Mouse (Mus musculus) heart, adult 2 months (tissue): ENCODE measurements around the gene Edem2. TPM values are rescaled to one million over a fixed set of nuclear protein-coding genes. Genes with fewer than 3 reads are reported as not detected.
A peak's percentile ranks its signal among the peaks of the same experiment; 100 is the strongest.

Experiments
- DNase-seq, 2 experiments: peaks; one replicate each; pipeline ENCODE4 v3.0.0; 2021
- H3K27ac ChIP-seq: fragments of 200-600 bp; 2 replicates; pipeline ENCODE4 v1.8.1; 2022
- H3K27me3 ChIP-seq: fragments of 200-500 bp; 2 replicates; pipeline ENCODE4 v1.6.1; 2012; ENCODE audit warnings: mild to moderate bottlenecking, low read length, inconsistent platforms, mixed read lengths; ENCODE audit not compliant: control insufficient read depth, insufficient read depth
- H3K36me3 ChIP-seq: fragments of 200-500 bp; 2 replicates; pipeline ENCODE4 v1.6.1; 2012; ENCODE audit warnings: low read length, inconsistent platforms; ENCODE audit not compliant: control insufficient read depth, insufficient read depth
- H3K4me1 ChIP-seq: fragments of 200-500 bp; 2 replicates; pipeline ENCODE4 v1.6.1; 2011; ENCODE audit warnings: low read length; ENCODE audit not compliant: control insufficient read depth, insufficient read depth
- H3K4me3 ChIP-seq: fragments of 200-600 bp; 2 replicates; pipeline ENCODE4 v1.8.1; 2022
- H3K79me2 ChIP-seq: fragments of 200-500 bp; replicated peaks from 2 replicates; pipeline ENCODE4 v1.6.1; 2012; ENCODE audit warnings: mild to moderate bottlenecking, inconsistent platforms, low read length, moderate library complexity, mixed read lengths; ENCODE audit not compliant: control insufficient read depth, insufficient read depth
- H3K9ac ChIP-seq: fragments of 200-500 bp; 2 replicates; pipeline ENCODE4 v1.6.1; 2012; ENCODE audit warnings: low read depth, mild to moderate bottlenecking, control low read depth, inconsistent platforms, low read length, mixed read lengths
- CTCF ChIP-seq: fragments of 200-600 bp; IDR thresholded peaks from 2 replicates; pipeline ENCODE4 v1.8.1; 2022; ENCODE audit warnings: antibody characterized with exemption, mild to moderate bottlenecking, moderate library complexity
- EP300 ChIP-seq: fragments of 200-500 bp; IDR thresholded peaks from 2 replicates; pipeline ENCODE4 v1.6.1; 2011; ENCODE audit warnings: low read depth, low read length, control low read depth; ENCODE audit not compliant: insufficient read depth
- POLR2A ChIP-seq: fragments of 200-500 bp; IDR thresholded peaks from 2 replicates; pipeline ENCODE4 v1.6.1; 2011; ENCODE audit warnings: mild to moderate bottlenecking, low read depth, low read length, control low read depth; ENCODE audit not compliant: insufficient read depth
- WGBS: fragments of 180-500 bp; shearing (Covaris S2); methylation state at CpG from one replicate; pipeline ENCODE4 v1.1.7; 2018; 5-methylcytosine and 5-hydroxymethylcytosine counted together
- intact Hi-C: fragments of 180-260 bp; cut with DNase I; formaldehyde crosslinking; loops from one replicate; pipeline ENCODE4 v1.15.1; 2025
- polyA plus RNA-seq: library from polyadenylated mRNA; depleted of rRNA; stranded (reverse); fragments of >200 nt; gene quantifications from 2 replicates; pipeline ENCODE4 v1.2.3, GENCODE M21; 2012
- total RNA-seq, 2 experiments: library from RNA; stranded (reverse); gene quantifications; 2 replicates each; pipeline ENCODE4 v1.2.3; 2021

The Edem2 gene
- total and polyA plus RNA-seq, 3 experiments, result 6.0 to 14.4 (median 6.4) TPM

DNA sequence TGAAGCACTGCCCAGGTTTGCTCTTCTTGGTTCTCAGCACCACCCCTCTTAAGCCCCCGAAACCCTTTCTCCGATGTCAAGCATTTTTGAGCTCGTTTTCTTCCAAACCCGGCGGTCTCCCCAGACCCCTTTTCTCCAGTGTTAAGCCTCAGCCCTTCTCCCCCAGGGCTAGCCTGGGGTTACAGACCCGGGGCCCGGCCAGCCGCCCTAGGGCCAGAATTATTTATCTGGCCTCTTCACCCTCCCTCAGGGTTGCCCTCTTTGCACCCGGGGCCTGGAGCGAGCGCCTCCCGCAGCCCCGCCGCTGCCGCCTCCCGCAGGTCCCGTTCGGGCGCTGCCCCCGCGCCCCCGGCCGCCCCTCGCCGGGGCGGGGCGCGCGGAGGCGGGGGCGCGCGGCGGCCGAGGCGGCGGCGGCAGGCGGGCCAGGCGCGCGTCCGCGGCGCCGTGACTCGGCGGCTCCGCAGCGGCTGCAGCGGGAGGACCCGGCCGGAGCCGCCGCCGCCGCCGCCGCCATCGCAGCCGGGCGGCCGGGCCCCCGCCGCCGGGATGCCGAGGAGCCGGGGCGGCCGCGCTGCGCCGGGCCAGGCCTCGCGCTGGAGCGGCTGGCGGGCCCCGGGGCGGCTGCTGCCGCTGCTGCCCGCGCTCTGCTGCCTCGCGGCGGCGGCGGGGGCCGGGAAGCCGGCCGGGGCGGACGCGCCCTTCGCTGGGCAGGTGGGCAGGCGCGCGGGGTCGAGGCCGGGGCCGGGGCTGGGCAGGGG lies 45.8 kb upstream of the Edem2 start, which contains the start of gene Mmp24:
Gene Mmp24 (plus strand): TSS at position 416 of the 758 bp plus-strand sequence.
- Histone ChIP-seq H3K9ac (no peak within 1 kb of the TSS), H3K27ac (no peak within 1 kb of the TSS), H3K4me1 (no peaks in the 10 kb centered on the region), H3K36me3 (no peaks in the 10 kb centered on the region), H3K27me3 (peaks cover 11% of the 10 kb centered on the region), H3K4me3 (no peak within 1 kb of the TSS), H3K79me2 (no peaks in the 10 kb centered on the region)
- WGBS, result 31% methylated on average over 100 of the region's 100 CpGs
- TF ChIP-seq CTCF, result no peak
- no peak for TF ChIP-seq EP300
- TF ChIP-seq POLR2A, result no peak
- intact Hi-C loops, result no loop called here
- no peak for DNase-seq

DNA sequence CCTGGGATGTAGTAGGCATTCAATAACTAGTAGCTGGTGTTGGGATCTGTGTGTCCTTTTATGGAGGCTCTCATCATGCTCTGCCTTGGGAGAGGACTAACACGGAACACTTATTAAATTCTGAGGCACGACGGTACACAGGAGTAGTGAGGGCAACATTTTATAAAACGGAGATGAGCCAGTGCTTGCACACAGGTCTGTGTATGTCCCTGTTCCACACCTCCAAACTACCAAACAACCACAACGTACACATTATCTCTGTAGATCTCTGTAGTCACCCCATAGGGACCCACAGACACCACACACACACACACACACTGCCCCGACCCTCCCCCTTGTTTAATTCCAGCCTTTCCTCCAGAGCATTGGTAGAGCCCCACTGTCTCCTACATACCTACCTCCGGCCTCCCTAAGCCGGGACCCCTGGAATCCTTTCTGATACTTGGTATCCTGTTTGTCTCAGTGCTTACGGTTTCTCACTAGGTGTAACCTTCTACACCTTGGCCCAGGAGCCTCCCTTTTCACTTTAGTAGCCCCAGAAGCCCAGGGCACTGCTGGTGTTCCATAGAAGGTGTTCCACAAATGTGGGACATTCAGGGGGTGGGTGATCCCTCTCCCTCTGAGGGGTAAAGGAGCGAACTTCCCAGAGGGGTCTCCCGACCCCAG lies 45.1 kb upstream of the Edem2 start:
- Histone ChIP-seq H3K4me3 (no peak overlapping the region), H3K4me1 (no peaks in the 10 kb centered on the region), H3K36me3 (no peaks in the 10 kb centered on the region), H3K27me3 (peaks cover 11% of the 10 kb centered on the region), H3K79me2 (no peaks in the 10 kb centered on the region), H3K27ac (no peak overlapping the region), H3K9ac (no peak overlapping the region)
- WGBS, result 51% methylated on average over 11 of the region's 11 CpGs
- intact Hi-C loops, result no loop called here
- TF ChIP-seq POLR2A (no peak), EP300 (no peak), CTCF (no peak)
- DNase-seq, result no peak

DNA sequence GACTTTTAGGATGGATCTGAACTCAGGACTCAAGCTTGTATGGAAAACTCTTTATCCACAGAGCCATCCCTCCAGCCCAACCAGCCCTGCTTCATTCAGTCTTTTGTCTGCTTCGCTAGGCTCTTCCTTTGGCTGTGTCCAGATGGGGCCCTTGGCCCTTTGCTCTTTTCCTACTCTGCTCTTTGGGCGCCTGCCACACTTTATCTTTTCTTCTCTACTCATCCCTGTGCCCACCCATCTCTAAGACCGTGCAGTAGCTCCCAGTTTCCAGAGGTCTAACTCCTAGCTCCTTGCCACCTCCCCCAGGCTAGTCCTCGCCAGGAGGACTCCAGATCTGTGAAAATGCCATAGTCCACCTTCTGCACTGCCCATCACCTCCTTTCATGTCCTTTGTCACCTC lies 44.4 kb upstream of the Edem2 start:
- Histone ChIP-seq H3K9ac (no peak overlapping the region), H3K27me3 (peaks cover 11% of the 10 kb centered on the region), H3K4me3 (no peak overlapping the region), H3K79me2 (no peaks in the 10 kb centered on the region), H3K27ac (no peak overlapping the region), H3K36me3 (no peaks in the 10 kb centered on the region), H3K4me1 (no peaks in the 10 kb centered on the region)
- intact Hi-C loops, result no loop called here
- TF ChIP-seq POLR2A (no peak), EP300 (no peak), CTCF (no peak)
- WGBS, result 52% methylated on average over 4 of the region's 4 CpGs
- DNase-seq, result no peak

DNA sequence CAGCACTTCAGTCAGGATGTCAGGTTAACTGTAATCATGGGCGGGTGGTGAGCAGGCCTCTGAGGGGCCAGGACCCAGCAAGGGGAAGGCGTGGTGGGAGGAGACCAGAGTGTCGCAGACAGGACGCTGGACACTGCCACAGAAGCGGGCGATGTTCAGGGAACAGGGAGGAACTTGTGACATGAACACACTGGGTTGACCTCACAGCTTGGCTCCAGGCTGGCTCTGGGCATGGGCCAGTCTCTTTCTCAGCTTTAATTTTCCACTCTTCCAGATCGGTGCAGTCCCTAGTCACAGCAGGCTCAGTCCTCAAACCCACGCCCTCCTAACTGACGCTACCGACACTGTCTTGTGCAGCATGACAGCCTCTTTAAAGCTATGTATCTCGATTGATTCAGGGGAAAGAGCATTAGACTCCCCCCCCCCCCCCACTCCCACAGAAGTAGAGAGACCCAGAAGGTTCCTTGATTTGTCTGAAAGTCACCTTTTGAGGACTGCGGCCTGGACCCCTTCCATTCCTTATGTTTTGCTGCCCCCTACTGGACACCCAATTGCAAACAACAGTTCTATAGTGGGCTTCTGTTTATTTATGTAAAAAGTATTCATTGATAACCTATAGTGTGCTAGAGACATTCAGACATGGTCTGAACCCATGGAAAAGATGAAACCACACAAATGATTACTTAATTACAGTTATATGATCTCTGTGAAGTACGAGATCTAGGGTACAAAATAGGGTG lies 35.6 kb upstream of the Edem2 start:
- no peak overlapping the region for H3K9ac ChIP-seq
- H3K4me3 ChIP-seq, result no peak overlapping the region
- intact Hi-C loops, result loop anchor here (1.0 to 5.0 kb wide), 4 partner anchors 69 to 253 kb away; no protein-coding TSS in a partner anchor
- no peaks in the 10 kb centered on the region for H3K36me3 ChIP-seq
- 49% methylated on average over 13 of the region's 13 CpGs for WGBS
- TF ChIP-seq CTCF (peak; percentile 79), EP300 (no peak), POLR2A (no peak)
- no peaks in the 10 kb centered on the region for H3K79me2 ChIP-seq
- H3K27ac ChIP-seq, result no peak overlapping the region
- peak; percentile 53 to 62 for DNase-seq
- no peaks in the 10 kb centered on the region for H3K27me3 ChIP-seq
- H3K4me1 ChIP-seq, result no peaks in the 10 kb centered on the region

DNA sequence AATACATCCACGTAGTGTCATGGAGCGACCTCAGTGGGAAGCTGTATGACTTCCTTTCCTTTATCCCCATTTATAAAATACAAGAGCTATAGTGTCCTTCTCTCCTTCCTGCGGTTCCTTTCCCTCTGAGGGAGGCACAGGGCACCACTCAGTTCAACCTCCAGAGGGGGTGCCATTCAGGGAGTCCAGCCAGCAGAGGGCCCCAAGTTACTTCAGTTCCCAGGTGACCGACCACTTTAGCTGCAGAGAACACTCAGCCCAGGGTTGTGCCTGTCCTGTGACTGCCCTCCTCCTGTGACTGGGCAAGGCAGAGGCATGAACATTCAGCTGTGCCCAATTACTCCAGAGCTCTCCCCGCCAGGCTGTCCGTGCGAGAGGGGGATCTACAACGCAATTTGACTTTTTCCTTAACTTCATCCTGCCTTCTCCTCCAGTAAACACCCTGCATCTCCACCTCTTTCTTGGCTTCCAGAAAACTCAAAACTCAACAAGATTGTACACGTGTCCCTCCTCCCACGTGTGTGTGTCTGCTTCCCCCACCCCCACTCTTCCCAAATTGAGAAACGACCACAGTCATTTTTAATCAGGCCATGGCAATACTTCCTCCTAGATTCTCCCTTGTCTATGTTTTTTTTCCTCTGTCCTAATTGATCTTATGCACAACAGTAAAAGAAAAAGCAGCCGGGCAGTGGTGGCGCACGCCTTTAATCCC lies 27.7 kb upstream of the Edem2 start:
- intact Hi-C loops, result no loop called here
- H3K79me2 ChIP-seq, result no peaks in the 10 kb centered on the region
- 54% methylated on average over 14 of the region's 14 CpGs for WGBS
- DNase-seq, result no peak
- H3K27ac ChIP-seq, result no peak overlapping the region
- TF ChIP-seq POLR2A (no peak), CTCF (peak; percentile 38)
- no peaks in the 10 kb centered on the region for H3K27me3 ChIP-seq
- no peaks in the 10 kb centered on the region for H3K4me1 ChIP-seq
- no peak overlapping the region for H3K4me3 ChIP-seq
- H3K36me3 ChIP-seq, result no peaks in the 10 kb centered on the region
- H3K9ac ChIP-seq, result no peak overlapping the region
